Mouse (Mus musculus): ENCODE results near the gene Kif16b. TPM values are rescaled to one million over a fixed set of nuclear protein-coding genes. Genes with fewer than 3 reads are reported as not detected.

The Kif16b gene
- total RNA-seq, 4 experiments from 2014 or later: 35.9 to 43.4 (median 39.4) TPM

DNA sequence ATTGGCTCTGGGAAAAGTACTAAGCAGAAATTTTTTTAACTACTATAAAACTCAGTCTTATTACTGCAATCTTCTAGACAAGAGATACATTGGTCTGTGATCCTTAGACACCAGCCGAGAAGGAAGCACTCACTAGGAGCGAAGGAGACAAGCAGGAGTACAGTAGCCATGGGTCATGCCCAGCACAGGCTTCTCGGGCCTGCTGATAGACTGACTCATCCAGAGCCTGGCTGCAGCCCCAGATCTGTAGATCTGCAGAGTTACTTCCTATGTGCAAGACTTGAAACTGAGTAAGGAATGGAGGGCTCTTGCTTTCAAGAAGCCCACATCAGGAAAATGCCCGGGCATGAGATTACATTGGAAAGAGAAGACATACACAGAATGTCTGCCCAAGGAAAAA is 169.0 kb downstream of the Kif16b start:
- no peak for DNase-seq (ENCODE audit: low spot score)

DNA sequence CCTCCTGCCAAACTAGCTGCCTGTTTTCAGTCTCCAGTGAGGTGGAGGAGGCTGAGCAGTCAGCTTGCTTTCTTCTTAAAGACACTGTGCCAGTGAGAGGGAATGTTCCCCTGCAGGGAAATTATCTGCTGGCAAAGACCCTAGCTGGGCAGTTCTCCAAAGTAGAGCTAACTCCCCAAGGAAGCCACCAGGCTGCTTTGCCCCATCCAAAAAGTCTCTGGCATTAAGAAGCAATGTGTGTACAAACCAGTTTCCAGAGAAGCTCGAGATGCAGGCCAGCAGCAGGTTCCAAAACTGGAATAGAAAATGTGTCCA is 169.6 kb downstream of the Kif16b start:
- DNase-seq (ENCODE audit: low spot score): peak; percentile 43

DNA sequence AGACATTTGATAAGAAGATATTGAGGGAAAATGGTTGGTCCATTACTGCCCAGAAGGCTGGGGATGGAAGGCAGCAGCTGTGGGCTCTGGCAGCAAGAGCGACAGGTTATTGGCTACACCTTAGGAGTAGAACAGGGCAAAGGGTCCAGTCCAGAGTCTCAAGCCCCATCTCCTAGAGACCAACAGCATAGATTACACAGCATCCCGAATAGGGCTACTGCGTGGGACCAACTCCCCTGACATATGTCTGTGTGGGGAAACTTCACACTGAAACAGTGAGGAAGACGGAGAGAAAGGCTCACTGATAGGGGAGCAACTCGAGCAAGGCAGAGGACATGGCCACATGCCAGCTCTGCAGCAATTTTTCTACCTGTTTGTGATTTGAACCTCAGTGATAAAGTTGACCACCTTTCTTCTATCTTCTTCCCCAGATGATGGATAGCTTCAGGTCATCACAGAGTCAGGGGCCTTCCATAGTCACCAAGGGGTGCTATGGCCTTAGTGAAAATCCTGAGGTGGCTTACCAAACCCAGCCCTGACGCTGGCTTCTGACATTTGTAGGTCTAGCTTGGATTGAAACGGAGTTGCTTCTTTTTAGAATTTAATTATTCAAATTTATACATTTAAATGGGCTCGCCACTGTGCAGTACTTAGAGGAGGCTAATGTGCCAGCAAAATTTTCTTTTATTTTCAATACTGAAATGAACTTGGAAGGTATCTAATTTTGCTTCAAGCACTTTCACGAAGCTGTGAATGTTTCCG is 170.1 kb downstream of the Kif16b start:
- DNase-seq (ENCODE audit: low spot score): no peak

DNA sequence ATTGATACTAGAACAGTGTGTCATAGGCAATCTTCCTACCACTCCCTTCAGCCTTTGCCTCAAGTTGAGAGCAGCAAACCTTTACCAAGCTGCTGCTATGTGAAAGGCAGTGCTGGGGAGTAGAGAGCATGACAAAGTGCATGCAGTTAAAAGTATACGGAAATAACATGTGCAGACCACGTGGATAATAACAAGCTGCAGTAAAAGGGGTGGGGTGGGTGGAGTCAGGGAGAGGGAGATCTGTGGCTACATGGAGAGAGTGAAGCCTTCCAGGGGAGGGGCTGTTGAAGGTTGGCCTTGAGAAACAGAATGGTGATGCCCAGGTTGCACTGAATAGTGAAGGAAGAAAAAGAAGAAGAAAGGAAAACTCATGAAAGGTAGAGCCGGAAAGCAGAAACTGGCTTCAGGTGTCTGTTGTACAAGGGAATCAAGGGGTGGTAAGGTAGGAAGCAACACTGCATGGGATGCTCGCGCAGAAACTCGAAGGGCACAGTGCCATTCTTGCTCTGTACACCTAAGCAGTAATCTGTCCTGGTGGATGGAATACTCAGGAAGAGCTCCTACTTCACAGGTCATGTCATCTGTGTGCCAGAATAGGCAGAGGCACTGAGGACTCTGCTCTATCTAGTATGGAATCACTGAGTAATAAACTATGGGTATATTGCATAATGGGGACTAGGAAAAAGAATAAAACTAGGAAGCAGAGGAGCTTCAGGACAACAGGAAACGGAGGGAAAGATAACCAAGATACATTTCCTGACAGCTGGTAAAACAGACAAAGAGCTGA is 176.9 kb downstream of the Kif16b start:
- DNase-seq (ENCODE audit: low spot score): no peak

DNA sequence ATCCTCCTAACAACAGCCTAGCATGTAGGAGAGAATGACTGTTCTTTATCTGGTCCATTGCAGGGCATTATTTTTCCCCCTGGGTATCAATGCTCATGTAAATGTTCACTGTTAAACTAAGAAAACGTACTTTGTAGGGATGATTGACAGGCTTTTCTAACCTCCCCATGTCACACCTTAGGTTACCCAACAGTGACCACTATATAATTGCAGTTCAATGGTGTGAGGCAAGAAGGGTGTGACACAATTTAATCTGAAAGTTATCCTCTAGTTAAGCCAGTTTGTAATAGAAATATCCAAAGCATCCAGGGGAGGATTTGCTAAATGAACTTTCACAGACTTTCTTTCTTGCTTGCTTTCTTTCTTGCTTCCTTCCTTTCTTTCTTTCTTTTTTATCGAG is 181.2 kb downstream of the Kif16b start:
- DNase-seq (ENCODE audit: low spot score): no peak

DNA sequence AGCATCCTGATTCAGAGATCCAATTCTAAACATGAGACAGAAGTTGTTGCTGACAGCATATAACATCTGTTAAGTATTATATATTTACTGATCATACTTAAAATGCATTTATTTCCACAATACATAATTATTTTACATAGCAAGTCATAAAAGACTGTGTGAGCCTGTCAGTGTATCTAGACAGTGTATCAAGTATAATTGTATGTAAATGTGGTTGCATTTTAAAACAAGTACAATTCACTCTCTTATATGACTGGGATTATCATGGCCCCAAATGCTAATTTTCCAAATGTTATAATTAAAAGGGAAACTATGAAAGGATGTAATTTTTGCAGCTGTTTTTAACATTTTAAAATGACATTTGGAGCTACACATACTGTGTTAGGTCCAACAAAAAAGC is 182.3 kb downstream of the Kif16b start:
- DNase-seq (ENCODE audit: low spot score): no peak

DNA sequence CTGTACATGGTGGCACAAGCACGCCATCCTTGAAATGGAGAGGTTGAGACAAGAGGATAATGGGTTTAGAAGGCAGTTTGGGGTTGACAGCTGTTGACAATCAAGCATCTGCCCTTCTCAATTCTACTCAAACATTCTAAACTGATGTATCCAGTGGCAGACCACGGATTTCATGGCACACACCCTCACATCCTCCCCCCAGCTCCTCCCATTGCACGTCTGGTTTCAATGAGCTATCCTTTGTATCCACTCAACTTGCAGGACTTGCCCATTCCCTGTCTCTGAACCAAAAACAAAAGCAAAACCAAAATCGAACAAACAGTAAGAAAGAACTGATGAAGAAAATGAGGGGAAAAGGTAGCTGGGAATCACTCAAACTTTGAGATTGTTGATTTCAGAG is 183.7 kb downstream of the Kif16b start:
- no peak for DNase-seq (ENCODE audit: low spot score)

DNA sequence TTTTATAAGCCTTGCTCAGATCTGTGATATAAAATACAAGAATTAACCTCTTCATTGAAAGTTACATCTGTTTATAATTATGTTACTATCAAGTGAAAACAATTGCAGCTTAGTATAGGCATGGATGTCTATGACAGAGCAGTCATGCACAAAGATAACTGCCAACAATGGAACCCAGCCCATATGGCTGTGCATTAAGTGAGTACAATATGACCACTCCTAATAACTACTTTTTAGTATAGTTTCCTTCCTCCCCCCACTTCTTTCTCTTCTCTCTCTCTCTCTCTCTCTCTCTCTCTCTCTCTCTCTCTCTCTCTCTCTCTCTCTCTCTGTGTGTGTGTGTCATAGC is 185.4 kb downstream of the Kif16b start:
- no peak for DNase-seq (ENCODE audit: low spot score)

DNA sequence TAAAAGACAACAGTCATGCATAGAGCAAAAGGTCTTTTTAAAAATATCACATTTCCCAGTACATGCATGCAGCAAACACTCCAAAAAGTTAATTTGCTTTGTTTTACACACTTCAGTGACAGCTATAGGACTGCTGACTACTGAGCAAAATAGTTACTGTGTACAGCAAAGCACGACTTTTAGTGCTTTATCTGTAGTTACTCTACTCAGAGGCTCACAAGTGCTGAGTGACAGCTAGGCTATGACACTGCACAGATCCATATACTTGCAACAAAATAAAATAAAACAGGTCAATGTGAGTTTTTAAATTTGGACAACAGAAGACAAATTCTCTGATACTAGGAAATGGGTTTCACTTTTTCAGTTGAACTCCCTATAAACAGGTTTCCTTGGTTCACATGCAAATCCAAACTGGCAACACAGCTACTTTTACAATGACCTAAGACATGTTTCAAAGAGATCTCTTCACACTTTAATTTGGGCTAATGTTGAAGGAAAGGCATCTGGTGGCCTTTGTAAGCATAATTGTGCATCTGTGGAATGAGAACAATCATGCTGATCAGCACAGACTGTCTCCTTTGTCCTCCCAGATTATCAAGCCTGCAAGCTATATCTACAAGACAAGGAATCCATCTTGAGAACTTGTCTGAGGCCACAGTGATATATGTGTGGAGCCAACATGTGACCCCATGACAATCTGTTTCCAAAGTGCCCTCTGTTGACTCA is 186.0 kb downstream of the Kif16b start:
- DNase-seq (ENCODE audit: low spot score): no peak

DNA sequence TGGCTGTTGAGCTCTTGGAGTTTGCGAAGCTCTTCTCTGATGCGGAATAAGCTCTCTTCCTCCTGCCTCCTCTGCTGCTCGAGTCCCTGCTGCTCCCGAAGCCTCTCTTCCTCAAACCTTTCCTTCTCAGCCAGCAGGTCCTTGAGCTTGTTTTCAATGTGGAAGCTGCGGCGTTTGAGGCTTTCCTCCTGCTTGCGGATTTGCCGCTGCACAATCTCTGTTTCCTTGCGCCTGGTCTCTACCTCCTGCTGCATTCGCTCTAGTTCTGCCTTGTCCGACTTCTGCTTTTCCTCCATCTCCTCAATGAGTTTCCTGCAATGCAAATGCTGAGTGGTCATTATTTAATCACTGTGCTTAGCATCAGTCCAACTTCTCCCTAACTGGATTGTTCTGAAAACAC is 188.6 kb downstream of the Kif16b start:
- DNase-seq (ENCODE audit: low spot score): no peak

DNA sequence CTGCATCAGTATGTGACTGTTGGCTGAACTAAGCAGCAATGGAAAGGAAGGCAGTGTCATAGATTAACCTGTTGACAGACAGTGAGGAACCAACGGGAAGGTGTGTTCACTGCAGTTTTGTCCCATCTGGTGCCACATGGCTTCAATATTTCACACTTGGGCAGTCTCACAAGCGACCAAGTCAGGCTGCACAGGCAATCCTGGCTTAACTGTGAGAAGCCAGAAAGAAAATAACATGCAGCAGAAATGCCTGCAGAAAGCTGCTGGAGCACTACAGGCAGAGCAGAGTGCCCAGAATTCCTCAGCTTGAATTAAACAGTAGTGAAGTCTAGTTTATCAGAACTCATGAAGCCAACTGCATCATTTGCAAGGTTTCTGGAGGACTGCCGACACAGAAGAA is 192.0 kb downstream of the Kif16b start:
- no peak for DNase-seq (ENCODE audit: low spot score)

DNA sequence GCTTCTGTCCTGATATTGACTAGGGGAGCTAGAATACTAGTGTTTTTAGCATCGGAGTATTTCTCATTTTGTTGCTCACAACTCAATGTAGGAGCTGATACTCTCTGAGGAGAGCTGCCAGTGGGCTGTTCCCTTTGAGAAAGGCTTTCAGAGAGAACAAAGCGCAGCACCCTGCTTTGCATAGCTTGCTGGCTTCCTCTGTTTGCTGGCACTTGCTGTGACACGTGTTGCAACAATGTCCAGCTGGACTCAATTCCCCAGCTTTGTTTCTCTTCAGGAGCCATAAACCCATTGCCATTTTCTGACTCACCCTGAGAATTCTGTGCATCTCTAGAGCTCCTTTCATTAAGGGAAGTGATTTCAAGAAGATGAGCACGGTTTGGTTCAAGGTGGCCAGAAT is 200.6 kb downstream of the Kif16b start:
- peak; percentile 22 for DNase-seq (ENCODE audit: low spot score)

DNA sequence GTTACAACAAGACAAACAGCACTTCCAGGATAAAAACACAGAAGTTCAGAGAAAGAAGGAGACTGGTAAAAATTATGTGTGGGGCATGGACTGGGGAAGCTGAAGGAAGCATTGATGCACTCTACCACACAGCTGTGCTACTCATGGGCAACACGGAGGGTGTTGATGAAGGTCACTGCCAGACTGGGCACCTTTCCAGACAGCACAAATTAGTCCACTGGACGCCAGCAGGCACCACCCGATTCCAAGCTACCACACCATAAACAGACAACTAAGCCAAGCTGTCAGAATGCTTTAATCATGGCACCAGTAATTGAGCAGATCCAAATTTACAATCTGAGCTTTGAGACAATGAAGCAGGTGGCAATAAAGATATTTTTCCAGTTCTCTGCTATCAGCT is 202.7 kb downstream of the Kif16b start:
- DNase-seq (ENCODE audit: low spot score): peak; percentile 61

DNA sequence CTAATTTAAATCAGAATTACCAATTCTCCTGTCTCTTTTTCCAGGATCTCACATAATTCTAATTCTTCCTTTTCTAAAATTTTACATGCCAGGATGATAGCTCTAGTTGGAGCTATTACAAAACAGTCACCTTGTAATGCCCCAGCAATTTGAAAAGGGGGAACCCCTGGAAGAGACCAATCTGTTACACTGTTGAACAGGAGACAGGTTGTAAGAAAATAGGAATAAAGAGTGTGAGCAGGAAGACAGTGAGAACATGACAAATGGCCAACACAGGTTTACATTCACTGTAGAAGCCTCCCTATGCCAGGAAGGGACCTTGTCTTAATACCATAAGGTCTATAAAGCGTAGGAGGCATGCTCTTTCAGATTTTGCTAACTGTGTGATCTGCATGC is 206.4 kb downstream of the Kif16b start:
- no peak for DNase-seq (ENCODE audit: low spot score)

DNA sequence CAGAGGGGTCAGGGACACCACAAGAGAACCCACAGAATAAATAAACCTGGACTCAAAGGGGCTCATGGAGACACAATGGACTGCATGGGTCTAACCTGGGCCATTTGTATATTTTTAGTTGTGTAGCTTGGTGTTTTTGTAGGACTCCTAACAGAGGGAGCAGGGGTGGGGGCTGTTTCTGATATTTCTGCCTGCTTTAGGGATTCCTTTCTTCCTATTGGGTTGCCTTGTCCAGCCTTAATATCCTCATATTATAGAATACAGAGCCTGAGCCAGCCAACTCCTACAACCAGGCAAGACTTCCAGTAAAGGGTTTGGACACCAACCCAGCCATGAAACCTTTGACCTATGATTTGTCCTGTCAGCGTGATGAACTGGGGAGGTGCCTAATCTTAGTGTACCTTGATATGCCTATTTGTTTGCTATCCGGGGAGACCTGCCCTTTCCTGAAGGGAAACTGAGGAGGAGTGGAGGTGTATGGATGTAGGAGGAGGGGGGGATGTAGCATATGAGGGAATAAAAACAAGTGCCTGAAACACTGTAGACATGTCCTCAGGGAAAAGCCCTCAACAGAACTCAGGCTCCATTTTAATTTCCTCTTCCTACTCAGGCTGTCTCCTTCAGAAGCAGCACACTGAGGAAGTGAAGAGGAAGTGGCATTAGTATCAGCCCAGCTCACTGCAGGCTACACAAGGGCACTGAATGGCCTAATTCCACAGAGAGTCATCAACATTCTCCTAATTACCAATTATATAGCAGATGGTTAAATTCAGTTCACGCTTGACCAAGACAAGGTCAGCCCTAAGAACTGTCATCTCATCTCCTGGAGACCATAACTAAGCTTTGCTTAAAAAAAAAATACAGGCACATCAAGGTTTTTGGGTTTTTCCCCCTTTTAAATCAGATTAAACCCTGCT is 207.1 kb downstream of the Kif16b start:
- DNase-seq (ENCODE audit: low spot score): no peak

DNA sequence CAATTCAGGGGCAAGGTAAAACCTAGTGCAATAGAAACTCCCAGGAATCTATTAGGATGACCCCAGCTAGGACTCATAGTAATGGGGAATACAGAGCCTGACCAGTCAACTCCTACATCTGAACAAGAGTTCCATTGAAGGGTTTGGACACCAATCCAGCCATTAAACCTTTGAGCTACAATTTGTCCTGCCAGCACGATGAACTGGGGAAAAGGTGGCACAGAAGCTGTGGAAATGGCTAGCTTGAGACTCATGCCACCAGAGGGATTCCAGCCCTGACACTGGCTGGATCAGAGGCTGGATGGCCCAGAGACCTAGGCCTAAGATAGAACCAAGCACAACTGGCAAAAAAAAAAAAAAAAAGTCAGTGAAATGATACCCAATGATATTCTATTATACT is 207.9 kb downstream of the Kif16b start:
- DNase-seq (ENCODE audit: low spot score): no peak

DNA sequence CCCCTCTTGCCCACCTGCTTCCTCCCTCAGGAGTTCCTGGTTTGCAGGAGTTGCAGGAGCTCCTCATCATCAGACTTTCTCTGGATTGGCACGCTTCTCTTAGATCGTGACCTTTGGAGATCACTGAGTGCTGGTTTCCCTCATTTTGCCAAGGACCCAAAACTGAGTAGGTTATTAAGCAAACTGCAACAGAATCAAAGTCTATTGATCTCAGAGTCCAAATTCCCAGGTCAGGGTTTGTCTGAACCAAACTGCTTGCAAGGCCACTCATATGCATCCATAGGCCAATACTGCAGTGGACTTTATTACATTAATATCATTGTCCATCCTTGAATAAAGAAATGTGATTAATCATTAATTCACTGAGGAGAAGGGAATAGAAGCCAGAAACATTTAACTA is 211.8 kb downstream of the Kif16b start:
- no peak for DNase-seq (ENCODE audit: low spot score)

DNA sequence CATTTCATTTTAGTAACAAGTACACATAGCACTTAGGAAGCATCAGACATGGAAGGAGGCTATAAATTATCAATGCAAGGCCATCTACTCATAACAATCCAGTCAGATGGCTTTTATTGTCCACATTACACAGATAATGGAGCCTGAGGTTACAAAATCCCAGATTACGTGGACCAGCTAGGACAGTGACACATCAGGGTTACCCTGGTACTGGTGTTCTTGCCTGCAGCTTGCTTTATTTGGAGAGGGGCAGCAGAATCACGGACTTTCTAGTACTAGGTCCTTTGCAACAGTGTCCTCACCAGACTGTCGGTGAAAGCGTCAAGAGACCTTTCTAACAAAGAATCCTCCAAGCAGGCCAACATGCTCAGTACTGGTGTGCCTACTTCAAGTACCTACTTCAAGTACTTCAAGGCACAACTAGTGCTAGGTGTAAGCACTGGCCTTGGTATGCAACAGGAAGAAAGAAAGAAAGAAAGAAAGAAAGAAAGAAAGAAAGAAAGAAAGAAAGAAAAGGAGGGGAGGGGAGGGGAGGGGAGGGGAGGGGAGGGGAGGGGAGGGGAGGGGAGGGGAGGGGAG is 213.3 kb downstream of the Kif16b start:
- DNase-seq (ENCODE audit: low spot score): no peak

DNA sequence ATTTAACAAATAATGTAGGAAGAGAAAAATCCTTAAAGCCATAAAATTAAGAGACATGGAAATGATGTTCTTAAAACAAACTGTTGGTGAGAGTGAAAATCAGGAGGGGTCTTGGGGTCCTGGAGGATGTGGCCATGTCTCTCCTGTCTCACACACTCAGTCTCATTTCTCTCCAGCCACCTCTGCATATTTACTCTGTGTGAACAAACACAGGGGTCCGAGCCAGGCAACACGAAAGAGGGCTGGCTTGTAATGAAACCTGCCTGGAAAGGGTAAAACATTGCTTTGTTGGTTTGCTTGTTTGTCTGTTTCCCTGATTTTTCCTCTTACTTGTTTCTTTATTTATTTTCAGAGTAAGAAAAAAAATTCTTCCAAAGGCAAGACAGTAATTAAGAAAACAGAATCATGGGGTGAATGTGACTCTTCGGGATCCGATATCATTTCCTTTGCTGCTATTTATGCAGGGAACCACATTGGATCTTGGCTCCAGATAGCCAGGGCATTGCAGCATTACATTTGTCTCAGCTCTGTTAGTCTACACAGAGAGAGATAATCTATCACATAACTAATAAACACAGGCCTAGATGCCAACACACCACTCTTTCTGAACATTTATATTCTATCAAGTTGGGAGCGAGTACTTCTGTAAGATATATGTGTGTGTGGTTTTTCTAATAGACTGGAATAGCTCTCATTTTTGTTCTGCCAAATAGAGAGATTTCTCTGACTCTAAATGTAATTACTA is 218.2 kb downstream of the Kif16b start:
- DNase-seq (ENCODE audit: low spot score): no peak

DNA sequence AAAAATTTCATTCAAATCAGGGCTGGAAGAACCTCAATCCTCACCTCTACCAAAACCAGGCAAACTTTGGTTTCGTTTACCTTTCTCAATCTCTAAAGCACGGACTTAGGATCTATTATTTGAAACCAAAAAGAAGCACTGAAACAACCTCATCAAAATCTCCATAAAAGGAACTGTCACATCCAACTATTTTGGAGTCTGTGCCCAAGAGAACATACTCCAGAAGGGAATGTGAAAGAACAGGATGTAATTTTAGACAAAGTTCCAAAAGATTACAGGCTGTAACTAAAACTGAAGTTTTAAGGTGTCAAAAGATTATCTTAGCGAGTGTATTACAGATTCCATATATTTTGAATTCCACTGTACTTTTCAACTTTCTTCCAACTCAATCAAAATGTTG is 232.9 kb downstream of the Kif16b start:
- no peak for DNase-seq (ENCODE audit: low spot score)

DNA sequence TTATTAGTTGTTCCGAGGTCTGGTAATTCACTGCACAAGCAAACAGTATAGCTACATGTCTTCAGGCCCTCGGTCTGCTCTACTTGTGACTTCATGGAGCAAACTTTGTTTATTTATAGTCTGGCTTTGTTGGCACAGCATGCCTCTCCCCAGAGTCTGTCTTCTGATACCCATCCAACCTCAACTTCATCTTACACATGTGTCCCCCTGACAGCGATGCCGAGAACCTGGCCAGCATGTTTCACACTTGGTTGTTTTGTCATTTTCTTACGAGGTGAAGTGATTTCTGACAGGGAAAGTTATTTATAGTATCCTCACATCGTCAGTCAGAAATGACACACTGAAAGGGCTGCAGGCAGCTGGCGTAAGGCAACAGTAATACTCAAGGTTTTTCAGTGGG is 249.7 kb downstream of the Kif16b start:
- DNase-seq (ENCODE audit: low spot score): no peak
